Mouse (Mus musculus) adrenal gland, adult 8-10 months (tissue): Measurements from ENCODE around the gene Arsb. TPM values are rescaled to one million over a fixed set of nuclear protein-coding genes. Genes with fewer than 3 reads are reported as not detected.

Source experiments
- DNase-seq: peaks from one replicate; pipeline ENCODE4 v3.0.0; 2022
- total RNA-seq, 4 experiments: library from RNA; stranded (reverse); gene quantifications; 2 replicates each; pipeline ENCODE4 v1.2.4; 2022

Gene Arsb
- total RNA-seq, 4 experiments from 2014 or later = 46.8 to 54.0 (median 48.8) TPM

DNA sequence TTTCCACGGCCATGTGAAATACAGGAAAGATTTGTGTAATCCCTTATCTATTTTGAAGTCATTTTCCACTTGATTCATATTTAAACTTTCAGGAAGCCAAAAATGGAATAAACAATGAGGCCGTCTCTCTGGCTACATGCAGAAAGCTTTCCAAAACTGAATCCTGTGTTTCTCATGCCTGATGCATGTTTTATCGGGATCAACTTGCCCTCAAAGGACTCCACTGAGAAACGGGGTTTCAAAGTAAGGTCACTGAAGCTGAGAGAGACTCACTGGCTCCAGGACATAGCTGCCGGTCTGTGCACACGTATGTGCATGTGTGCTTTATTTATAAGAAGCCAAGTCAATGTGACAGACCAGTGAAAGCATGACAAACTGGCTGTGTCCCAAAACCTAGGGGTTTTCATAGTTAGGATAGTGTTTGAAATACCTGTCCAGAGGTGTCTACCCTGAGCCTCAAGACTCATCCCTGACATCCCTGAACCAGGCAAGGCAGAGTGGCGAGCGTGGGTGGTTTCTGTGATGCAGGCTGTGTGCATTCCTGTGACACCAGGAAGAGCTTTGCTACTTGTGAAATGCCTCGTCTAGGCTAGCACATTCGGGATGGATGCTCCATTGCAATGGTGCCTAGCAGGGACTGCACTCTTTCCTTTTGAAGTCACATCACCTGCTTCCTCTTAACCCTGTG lies 75.5 kb downstream of the Arsb start:
- no peak for DNase-seq

GRCm38 (mm10) chr13:93847614-93848013 lies 76.2 kb downstream of the Arsb start:
- DNase-seq = no peak

DNA sequence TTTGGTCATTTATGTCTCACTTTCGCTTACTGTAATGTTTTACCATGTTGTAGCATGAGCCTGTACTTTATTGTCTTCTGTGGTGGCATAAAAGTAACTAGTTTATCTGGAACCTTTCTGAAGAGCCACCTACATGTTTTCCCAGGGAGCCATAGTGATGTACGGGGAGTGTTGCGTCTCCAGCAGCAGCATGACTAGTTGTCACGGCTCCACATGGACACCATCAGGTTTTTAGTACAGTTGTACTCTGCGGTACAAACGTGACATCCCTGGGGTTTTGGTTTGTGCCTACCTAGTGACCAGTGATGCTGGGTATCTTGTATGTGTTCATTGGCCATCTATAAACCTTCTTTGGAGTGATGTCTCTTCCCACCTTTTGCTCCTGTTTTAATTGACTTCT lies 77.2 kb downstream of the Arsb start:
- DNase-seq = no peak

DNA sequence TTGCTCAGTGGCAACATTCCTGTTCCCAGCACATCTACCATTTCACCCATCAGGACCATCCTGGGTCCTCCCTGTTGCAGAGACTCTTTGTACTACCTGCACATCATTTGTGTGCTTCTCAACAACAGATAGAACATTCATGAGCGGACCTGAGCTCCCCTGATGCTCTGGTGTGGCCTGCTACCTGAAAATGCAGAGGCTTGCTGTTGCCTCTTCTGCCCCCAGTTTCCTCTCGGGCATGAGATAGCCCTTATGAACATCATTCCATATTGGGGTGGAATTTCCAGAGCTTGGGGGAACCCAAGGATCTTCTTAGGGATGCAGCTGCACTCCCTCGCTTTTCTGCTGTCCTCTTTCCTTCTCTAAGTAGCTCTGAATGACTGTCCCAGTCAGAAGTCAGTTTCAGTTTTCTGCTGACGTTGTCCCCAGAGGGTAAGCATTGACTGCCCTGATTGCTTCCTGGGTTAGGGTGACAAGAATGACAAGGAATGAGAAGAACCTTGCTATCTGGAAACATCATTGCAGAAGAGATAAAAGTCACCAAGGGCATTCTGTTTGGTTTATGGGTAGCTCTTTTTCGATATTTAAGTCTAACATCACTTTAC lies 78.4 kb downstream of the Arsb start:
- DNase-seq = no peak

DNA sequence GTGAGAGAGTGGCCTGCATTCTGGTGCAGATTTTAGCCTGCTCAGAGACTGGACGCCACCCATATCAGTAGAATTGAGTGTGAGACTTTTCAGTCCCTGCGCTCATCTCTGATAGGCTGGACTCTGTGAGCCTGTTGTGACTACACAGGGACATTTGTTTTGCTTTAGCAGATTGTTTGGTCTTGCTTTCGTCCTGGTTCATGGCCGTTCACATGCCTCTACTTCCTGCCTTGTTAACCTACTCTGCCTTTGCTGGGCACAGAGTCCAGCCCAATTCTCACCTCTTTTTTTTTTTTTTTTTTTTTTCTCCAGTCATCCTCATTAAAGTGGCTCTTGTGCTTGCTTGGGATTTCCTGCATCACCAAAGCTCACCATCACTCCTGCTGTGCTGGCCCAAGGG lies 79.2 kb downstream of the Arsb start:
- DNase-seq = no peak

- no peak for DNase-seq
These were observed 81.1 kb downstream of the Arsb start for GRCm38 (mm10) chr13:93852419-93853138.

DNA sequence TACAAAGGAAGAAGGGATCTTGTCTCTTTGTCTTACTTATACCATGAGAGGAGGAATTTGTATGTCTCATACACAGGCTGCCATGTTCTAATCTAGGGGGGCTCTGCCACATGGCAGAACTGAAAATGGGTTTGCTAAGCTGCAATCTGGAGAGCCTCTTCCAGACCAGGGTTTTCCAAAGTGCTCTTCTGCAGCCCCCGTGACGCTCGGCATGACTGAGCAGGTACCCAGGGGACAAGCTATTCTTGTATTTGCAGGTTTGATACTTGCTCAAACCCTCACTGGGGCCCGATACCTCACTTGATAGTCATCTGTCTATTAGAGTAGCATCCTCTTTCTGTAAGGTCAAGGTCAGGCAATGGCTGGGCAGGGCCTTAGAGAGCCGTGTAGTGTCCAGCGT lies 82.3 kb downstream of the Arsb start:
- DNase-seq = no peak

DNA sequence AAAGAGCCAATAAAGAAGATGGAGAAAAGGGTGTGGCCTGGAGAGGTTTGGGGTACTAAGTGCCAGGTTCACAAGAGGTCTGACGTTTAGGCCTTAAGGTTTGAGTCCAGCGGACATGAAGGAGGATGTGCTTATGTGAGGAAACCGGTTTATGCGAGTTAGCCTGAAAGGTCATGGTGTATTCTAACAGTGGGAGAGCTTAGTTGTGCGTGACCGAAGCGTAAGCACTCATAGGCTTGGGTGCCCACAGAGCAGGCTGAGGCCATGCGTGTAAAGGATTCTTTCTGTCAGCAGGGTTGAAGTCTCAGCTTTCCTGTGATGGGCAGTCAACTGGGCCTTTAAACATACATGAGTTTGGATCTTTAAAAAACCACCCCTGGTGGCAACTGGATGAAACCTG lies 82.9 kb downstream of the Arsb start:
- no peak for DNase-seq

- DNase-seq = no peak
These were observed 83.6 kb downstream of the Arsb start for GRCm38 (mm10) chr13:93854966-93855562.

GRCm38 (mm10) chr13:93855701-93856183 lies 84.3 kb downstream of the Arsb start:
- no peak for DNase-seq

DNA sequence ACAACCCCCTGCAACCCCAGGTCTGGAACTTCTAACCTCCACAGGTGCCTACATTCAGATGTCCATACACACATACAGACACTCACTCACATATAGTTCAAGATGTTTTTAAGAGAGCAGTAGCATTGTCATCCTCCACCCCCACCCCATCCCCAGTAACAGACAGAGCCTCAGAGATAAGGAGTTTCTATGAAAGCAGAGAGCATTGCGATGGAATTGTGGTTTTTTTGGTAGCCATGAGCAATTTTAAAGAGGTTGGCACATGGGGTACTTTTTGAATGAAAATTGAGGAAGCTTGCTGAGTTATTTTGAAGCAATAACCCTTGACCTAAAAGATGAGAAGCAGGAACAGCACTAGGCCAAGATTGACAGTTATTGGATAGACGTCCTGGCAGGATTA lies 89.8 kb downstream of the Arsb start:
- DNase-seq = no peak

DNA sequence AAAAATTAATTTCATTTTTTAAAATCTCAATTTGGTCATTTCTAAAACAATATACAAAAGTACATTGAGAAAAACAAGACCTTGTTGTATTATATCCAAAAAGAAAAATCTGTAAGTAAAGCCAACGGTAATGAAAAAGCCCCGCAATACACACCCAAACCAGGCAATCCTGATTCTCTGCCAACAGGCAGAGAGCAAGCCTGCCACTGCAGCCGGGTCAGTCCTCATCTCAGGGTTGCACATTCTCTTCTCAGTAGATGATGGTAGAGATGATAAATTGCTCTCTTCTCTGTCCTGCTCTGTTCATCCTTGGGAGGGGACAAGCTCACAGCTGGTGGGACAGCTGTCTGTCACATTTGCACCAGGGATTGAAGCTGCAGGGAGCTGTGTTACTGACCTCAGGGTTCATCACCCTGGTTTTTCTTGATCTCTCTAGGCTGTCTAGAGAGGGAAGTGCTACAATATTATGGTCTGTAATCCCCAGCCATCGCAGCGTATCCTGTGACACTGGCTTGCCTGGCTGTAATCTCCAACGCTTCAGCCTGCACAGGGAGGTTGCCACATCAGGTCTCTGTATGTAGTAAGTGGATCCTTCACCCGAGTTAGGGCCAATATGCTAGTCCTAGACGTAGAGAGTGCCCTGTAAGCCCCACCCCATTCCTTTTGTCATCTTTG lies 92.8 kb downstream of the Arsb start:
- DNase-seq = no peak

DNA sequence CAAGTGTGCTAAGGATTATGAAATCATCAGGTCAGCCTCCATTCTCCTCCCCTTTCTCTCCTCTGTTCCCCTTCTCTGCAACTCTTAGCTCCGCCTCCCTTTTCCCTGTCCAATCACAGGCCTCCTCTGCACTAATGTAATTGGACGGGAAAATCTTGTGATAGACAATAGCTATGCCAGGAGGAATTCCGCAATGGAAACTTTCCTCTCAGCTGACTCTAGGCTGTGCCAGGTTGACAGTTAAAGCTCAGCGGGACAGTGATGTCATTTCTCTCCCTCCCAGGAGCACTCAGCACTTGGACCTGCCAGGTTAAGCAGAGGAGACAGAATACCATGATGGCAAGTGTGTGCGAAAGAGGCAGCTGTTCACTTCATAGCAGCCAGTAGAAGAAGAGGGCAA lies 95.2 kb downstream of the Arsb start:
- DNase-seq = no peak

GRCm38 (mm10) chr13:93871681-93872080 lies 100.3 kb downstream of the Arsb start:
- no peak for DNase-seq

DNA sequence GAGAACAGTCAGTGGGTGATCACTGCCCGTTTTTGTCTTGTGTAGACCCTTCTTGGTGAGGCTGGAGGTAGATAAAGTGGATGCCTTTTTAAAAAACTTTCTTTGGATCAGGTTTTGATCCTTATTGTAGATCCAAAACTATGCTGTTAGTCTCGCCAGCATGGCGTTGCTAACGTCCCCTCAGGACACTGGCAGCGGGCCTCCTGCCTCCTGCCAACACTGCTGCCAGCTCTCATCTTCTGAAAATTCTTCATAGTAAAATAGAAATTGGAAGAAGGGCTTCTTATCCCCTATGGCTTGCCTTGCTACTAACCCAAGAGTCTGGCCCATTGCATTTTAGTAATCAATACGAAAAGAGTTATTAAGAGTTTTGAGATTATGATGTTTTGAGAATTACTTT lies 101.2 kb downstream of the Arsb start:
- DNase-seq = no peak

GRCm38 (mm10) chr13:93877924-93878323 lies 106.5 kb downstream of the Arsb start:
- DNase-seq = no peak

- DNase-seq = no peak
These were observed 108.0 kb downstream of the Arsb start for GRCm38 (mm10) chr13:93879426-93879825.

GRCm38 (mm10) chr13:93882132-93882531 lies 110.7 kb downstream of the Arsb start:
- no peak for DNase-seq

- no peak for DNase-seq
These were observed 115.6 kb downstream of the Arsb start for GRCm38 (mm10) chr13:93886999-93887398.

DNA sequence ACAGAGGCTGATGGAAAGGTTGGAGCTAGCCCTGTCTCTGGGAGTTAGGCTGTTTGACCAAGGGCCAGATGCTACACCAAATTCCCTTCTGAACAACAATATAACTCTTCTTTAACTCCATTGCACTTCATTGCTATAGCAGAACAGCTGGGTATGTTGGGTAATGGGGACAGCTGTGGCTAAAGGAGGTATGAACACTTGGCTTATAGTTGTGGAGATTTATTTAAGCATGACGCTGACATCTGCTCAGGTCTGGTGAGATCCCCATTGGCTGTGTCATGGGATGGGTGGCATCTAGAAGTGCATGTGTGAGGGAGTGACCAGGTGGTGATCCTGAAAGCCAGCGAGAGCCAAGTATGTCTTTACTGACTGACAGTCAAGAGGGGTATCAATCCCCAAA lies 116.8 kb downstream of the Arsb start:
- DNase-seq = no peak

GRCm38 (mm10) chr13:93888916-93889315 lies 117.5 kb downstream of the Arsb start:
- DNase-seq = no peak

DNA sequence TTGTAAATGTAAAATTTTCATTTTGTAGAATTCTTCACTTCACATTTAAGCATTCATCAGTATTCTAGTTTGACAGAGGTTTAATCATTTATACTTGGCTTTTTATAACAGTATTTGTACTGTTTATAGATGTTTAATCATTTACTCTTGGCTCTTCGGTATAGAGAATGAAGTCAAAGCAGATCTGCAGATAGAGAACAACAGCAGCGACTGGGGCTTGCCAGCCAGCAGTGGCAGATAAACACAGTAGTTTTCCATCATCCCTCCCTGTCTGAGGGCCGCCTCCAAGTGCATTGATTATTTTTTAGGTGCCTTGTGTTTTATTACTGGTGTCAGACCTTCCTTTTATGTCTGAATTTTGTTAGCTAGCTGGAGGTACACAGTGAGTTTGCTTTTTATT lies 118.6 kb downstream of the Arsb start:
- no peak for DNase-seq

DNA sequence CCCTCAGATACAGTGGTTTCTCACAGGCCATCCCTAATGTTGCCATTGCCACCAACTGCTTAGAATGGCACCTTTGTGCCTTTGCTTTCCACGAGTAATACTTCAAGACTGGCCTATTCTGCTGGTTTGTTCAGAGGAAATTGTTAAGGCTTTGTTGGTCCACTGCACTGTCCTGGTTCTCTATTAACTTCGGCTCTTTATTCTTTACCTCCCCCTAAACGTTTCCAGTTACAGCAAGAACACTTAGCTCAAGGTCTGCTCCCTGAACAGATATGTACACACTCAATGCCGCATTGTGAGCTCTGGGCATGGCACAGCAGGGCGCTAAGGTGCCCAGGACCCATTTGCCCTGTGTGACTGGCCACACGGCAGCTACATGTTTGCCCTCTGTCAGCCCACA lies 119.8 kb downstream of the Arsb start:
- DNase-seq = no peak
